Mouse (Mus musculus) small intestine, adult 10 weeks (tissue): ENCODE measurements around the gene Rab5a. TPM values are rescaled to one million over a fixed set of nuclear protein-coding genes. Genes with fewer than 3 reads are reported as not detected.

Source experiments
- polyA plus RNA-seq: library from polyadenylated mRNA; stranded (reverse); fragments of 350-450 nt; fragmentation: Illumina TruSeq; extraction: RNeasy Lipid Tissue Mini Kit (QIAGEN cat#74804); gene quantifications from one replicate; pipeline ENCODE4 v1.2.3, GENCODE M21; 2014; ENCODE audit warnings: low replicate concordance

Rab5a gene
- polyA plus RNA-seq = 292 TPM

GRCm38 (mm10) chr17:53478858-53479603, at the start of gene Rab5a:
Gene Rab5a, plus strand, starts transcription at chr17:53479234.

DNA sequence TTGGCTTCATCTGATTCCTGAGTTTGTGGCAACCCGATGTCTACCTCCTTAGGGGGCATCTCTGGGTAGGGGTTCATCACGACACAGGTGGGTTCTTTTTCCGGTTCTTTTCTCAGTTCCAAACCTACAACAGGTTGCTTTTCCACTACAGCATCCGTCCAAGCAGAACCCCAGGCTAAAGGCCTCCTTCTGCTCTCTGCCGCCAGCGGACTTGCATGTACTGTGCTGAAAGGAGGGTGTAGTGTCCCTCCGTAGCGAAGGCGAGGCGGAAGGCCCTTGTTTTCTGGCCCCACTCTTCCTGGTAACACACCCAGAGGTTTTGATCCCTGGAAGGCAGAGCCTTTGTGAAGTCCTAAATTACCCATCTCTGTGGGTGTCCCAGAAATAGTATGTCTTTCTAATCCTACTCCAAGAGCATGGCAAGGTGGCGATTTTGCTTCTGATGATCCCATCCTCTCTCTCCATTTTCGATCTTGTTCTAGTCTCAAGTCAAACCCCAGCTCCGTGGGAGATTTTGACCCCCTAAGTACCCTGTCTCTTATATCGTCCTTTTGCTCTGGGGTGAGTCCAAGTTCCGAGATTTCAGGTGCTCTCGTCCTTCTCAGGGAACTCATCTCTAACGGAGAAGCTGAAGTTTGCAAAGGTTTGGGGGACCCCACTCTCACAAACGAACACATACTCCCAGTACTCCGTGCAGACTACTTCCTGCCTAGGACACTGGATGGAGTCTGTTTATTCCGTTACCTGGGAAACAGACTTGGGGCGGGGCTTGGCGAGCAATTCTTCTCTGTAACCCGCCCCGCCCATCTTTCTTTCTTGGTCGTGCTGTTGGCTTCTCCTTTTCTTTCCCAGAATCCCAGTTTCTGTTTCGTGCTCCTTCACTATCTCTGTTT, 16.2 kb upstream of the Rab5a start, which contains the start of gene Efhb:
Gene Efhb, minus strand, starts transcription at position 719 of the 893 bp plus-strand sequence.

DNA sequence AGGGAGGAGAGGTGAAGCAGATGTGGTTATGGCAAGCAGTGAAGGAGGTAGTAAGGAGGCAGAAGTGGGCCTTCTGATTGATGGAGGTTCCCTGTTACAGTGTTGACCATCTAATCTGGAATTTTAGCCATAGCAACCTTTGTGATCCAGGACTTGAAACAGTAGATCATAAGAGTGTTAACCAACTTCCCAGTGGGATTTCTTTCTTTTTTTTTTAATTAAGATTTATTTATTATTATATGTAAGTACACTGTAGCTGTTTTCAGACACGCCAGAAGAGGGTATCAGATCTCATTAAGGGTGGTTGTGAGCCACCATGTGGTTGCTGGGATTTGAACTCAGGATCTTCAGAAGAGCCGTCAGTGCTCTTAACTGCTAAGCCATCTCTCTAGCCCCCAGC, 60.3 kb downstream of the Rab5a start, which contains the start of gene Pp2d1:
Gene Pp2d1, minus strand, starts transcription at position 101 of the 400 bp plus-strand sequence.

Other genes starting within 250 kb of the Rab5a start
- 0.63 TPM for gene Efhb, start 15.9 kb upstream of the Rab5a start, polyA plus RNA-seq
- gene Pp2d1, start 60.2 kb downstream of the Rab5a start, polyA plus RNA-seq = not detected
- 165 TPM for gene Kat2b, start 87.6 kb downstream of the Rab5a start, polyA plus RNA-seq
- gene Sgo1, start 210.1 kb downstream of the Rab5a start, polyA plus RNA-seq = 15.3 TPM